Mouse (Mus musculus): ENCODE measurements around the gene Gabbr2. TPM values are rescaled to one million over a fixed set of nuclear protein-coding genes. Genes with fewer than 3 reads are reported as not detected.

Gabbr2 gene
- polyA plus RNA-seq, 1 experiment from 2014 or later, result 0.14 TPM

GRCm38 (mm10) chr4:46952562-46952961, 39.1 kb downstream of the Gabbr2 start:
- Histone ChIP-seq H3K27ac (ENCODE audit: low read depth, low read length) (no peak overlapping the region), H3K4me1 (replicated peaks; ENCODE audit: control insufficient read depth, insufficient read depth, low read length) (peaks cover 4% of the 10 kb centered on the region; the same call in 1 of the 2 replicates), H3K4me2 (replicated peaks; ENCODE audit: low read depth) (no peak overlapping the region), H3K9ac (ENCODE audit: low read depth, low read length) (no peak overlapping the region), H3K27me3 (replicated peaks; ENCODE audit: control insufficient read depth, insufficient read depth, low read length) (no peaks in the 10 kb centered on the region), H3K9me3 (ENCODE audit: control insufficient read depth) (no peaks in the 10 kb centered on the region), H3K36me3 (ENCODE audit: control insufficient read depth, insufficient read depth) (no peaks in the 10 kb centered on the region), H3K4me3 (ENCODE audit: low read depth, low read length) (no peak overlapping the region)
- TF ChIP-seq CTCF (IDR thresholded peaks at IDR 0.05; ENCODE audit: low read depth), result no peak
- ATAC-seq, result no peak
- WGBS, result 63% methylated on average over 4 of the region's 4 CpGs

GRCm38 (mm10) chr4:46934291-46934690, 57.4 kb downstream of the Gabbr2 start:
- WGBS, result 79% methylated on average over 3 of the region's 3 CpGs

GRCm38 (mm10) chr4:46933590-46933989, 58.1 kb downstream of the Gabbr2 start:
- H3K9ac ChIP-seq (ENCODE audit: low read depth, low read length), result no peak overlapping the region
- whole genome bisulfite sequencing, result 65% methylated on average over 2 of the region's 2 CpGs
- TF ChIP-seq CTCF (IDR thresholded peaks at IDR 0.05; ENCODE audit: low read depth), result no peak
- no peaks in the 10 kb centered on the region for H3K36me3 ChIP-seq (ENCODE audit: control insufficient read depth, insufficient read depth)
- H3K9me3 ChIP-seq (ENCODE audit: control insufficient read depth), result no peaks in the 10 kb centered on the region
- no peaks in the 10 kb centered on the region for H3K4me1 ChIP-seq (replicated peaks; ENCODE audit: control insufficient read depth, insufficient read depth, low read length)
- H3K27ac ChIP-seq (ENCODE audit: low read depth, low read length), result no peak overlapping the region
- no peaks in the 10 kb centered on the region for H3K27me3 ChIP-seq (replicated peaks; ENCODE audit: control insufficient read depth, insufficient read depth, low read length)
- no peak overlapping the region for H3K4me2 ChIP-seq (replicated peaks; ENCODE audit: low read depth)
- no peak overlapping the region for H3K4me3 ChIP-seq (ENCODE audit: low read depth, low read length)
- ATAC-seq, result no peak

More at GRCm38 (mm10) chr4:46934291-46934690, 57.4 kb downstream of the Gabbr2 start:
- H3K4me2 ChIP-seq (replicated peaks; ENCODE audit: low read depth), result no peak overlapping the region
- ATAC-seq, result no peak
- no peaks in the 10 kb centered on the region for H3K27me3 ChIP-seq (replicated peaks; ENCODE audit: control insufficient read depth, insufficient read depth, low read length)
- no peak for TF ChIP-seq CTCF (IDR thresholded peaks at IDR 0.05; ENCODE audit: low read depth)
- H3K9ac ChIP-seq (ENCODE audit: low read depth, low read length), result no peak overlapping the region
- H3K27ac ChIP-seq (ENCODE audit: low read depth, low read length), result no peak overlapping the region
- no peaks in the 10 kb centered on the region for H3K36me3 ChIP-seq (ENCODE audit: control insufficient read depth, insufficient read depth)
- H3K4me1 ChIP-seq (replicated peaks; ENCODE audit: control insufficient read depth, insufficient read depth, low read length), result no peaks in the 10 kb centered on the region
- H3K9me3 ChIP-seq (ENCODE audit: control insufficient read depth), result no peaks in the 10 kb centered on the region
- H3K4me3 ChIP-seq (ENCODE audit: low read depth, low read length), result no peak overlapping the region

GRCm38 (mm10) chr4:46931706-46932397, 59.8 kb downstream of the Gabbr2 start:
- H3K27ac ChIP-seq (ENCODE audit: low read depth, low read length), result no peak overlapping the region
- WGBS, result 70% methylated on average over 9 of the region's 9 CpGs
- no peaks in the 10 kb centered on the region for H3K9me3 ChIP-seq (ENCODE audit: control insufficient read depth)
- no peaks in the 10 kb centered on the region for H3K4me1 ChIP-seq (replicated peaks; ENCODE audit: control insufficient read depth, insufficient read depth, low read length)
- no peak overlapping the region for H3K4me2 ChIP-seq (replicated peaks; ENCODE audit: low read depth)
- ATAC-seq, result no peak
- TF ChIP-seq CTCF (IDR thresholded peaks at IDR 0.05; ENCODE audit: low read depth), result no peak
- H3K27me3 ChIP-seq (replicated peaks; ENCODE audit: control insufficient read depth, insufficient read depth, low read length), result no peaks in the 10 kb centered on the region
- H3K4me3 ChIP-seq (ENCODE audit: low read depth, low read length), result no peak overlapping the region
- no peak overlapping the region for H3K9ac ChIP-seq (ENCODE audit: low read depth, low read length)
- no peaks in the 10 kb centered on the region for H3K36me3 ChIP-seq (ENCODE audit: control insufficient read depth, insufficient read depth)

- ATAC-seq, result no peak
- Histone ChIP-seq H3K9me3 (ENCODE audit: control insufficient read depth) (no peaks in the 10 kb centered on the region), H3K4me1 (replicated peaks; ENCODE audit: control insufficient read depth, insufficient read depth, low read length) (no peaks in the 10 kb centered on the region), H3K4me3 (ENCODE audit: low read depth, low read length) (no peak overlapping the region), H3K4me2 (replicated peaks; ENCODE audit: low read depth) (no peak overlapping the region), H3K27me3 (replicated peaks; ENCODE audit: control insufficient read depth, insufficient read depth, low read length) (no peaks in the 10 kb centered on the region), H3K9ac (ENCODE audit: low read depth, low read length) (no peak overlapping the region), H3K36me3 (ENCODE audit: control insufficient read depth, insufficient read depth) (no peaks in the 10 kb centered on the region), H3K27ac (ENCODE audit: low read depth, low read length) (no peak overlapping the region)
- 69% methylated on average over 3 of the region's 3 CpGs for WGBS
- no peak for TF ChIP-seq CTCF (IDR thresholded peaks at IDR 0.05; ENCODE audit: low read depth)
These were observed 63.6 kb downstream of the Gabbr2 start for GRCm38 (mm10) chr4:46928112-46928511.

GRCm38 (mm10) chr4:46919144-46919543, 72.5 kb downstream of the Gabbr2 start:
- no peak for ATAC-seq
- Histone ChIP-seq H3K36me3 (ENCODE audit: control insufficient read depth, insufficient read depth) (no peaks in the 10 kb centered on the region), H3K4me1 (replicated peaks; ENCODE audit: control insufficient read depth, insufficient read depth, low read length) (no peaks in the 10 kb centered on the region), H3K27me3 (replicated peaks; ENCODE audit: control insufficient read depth, insufficient read depth, low read length) (no peaks in the 10 kb centered on the region), H3K4me3 (ENCODE audit: low read depth, low read length) (no peak overlapping the region), H3K9me3 (ENCODE audit: control insufficient read depth) (no peaks in the 10 kb centered on the region), H3K9ac (ENCODE audit: low read depth, low read length) (no peak overlapping the region), H3K4me2 (replicated peaks; ENCODE audit: low read depth) (no peak overlapping the region), H3K27ac (ENCODE audit: low read depth, low read length) (no peak overlapping the region)
- TF ChIP-seq CTCF (IDR thresholded peaks at IDR 0.05; ENCODE audit: low read depth), result peak; percentile 36; the same call in 1 of the 2 replicates
- WGBS, result 57% methylated on average over 8 of the region's 8 CpGs
